Mouse (Mus musculus): ENCODE measurements around the gene Fgg. TPM values are rescaled to one million over a fixed set of nuclear protein-coding genes. Genes with fewer than 3 reads are reported as not detected.

The Fgg gene
- polyA plus RNA-seq, 1 experiment from 2014 or later = not detected

DNA sequence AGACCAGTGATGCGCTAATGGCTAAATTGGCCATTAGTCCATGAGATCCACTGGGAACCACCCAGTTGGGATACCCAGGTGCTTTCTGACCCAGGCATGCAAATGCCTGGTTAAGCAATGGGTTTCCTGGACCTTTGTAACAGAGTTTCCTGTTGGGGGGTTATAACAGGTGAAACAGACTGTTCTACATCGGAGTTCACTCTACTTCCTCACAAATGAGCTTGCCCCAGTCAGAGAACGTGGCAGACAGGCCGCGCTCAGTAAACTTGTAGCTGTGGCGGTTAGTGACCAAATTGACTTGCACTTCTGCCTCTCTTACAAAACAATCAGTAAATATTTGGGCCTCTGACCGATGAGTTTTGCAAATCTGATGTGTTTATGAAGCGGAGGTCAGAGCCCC is 4.5 kb upstream of the Fgg start:
- Histone ChIP-seq H3K4me3 (replicated peaks) (no peak overlapping the region), H3K4me2 (no peak overlapping the region), H3K9ac (replicated peaks) (no peak overlapping the region), H3K27me3 (replicated peaks) (no peaks in the 10 kb centered on the region), H3K36me3 (no peaks in the 10 kb centered on the region), H3K9me3 (replicated peaks) (no peaks in the 10 kb centered on the region), H3K27ac (replicated peaks) (no peak overlapping the region), H3K4me1 (peaks cover 5% of the 10 kb centered on the region; the same call in 1 of the 2 replicates)
- 93% methylated on average over 8 of the region's 8 CpGs for WGBS
- no peak for ATAC-seq (ENCODE audit: low FRiP score)

DNA sequence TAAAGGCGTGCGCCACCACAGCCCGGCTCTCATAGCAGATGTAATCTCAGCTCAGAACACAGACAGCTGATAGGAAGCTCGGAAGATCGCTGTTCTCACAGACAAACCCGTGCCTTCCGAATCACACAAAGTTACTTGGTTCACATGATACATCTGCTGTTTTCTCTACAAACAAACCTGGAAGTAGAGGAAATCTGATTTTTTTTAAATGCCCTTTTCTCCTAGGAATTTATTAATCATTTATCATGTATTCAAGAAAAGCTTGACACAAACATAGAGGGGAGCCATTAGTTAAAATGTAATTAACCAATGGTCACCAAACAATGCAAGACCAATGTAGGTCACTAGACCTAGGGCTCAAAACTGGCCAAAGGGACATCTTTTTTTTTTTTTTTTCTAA is 2.7 kb upstream of the Fgg start:
- Histone ChIP-seq H3K27ac (replicated peaks) (no peak overlapping the region), H3K4me1 (no peaks in the 10 kb centered on the region), H3K4me2 (no peak overlapping the region), H3K4me3 (replicated peaks) (no peak overlapping the region), H3K9ac (replicated peaks) (no peak overlapping the region), H3K27me3 (replicated peaks) (no peaks in the 10 kb centered on the region), H3K36me3 (no peaks in the 10 kb centered on the region), H3K9me3 (replicated peaks) (no peaks in the 10 kb centered on the region)
- 94% methylated on average over 7 of the region's 7 CpGs for WGBS
- ATAC-seq (ENCODE audit: low FRiP score) = no peak

DNA sequence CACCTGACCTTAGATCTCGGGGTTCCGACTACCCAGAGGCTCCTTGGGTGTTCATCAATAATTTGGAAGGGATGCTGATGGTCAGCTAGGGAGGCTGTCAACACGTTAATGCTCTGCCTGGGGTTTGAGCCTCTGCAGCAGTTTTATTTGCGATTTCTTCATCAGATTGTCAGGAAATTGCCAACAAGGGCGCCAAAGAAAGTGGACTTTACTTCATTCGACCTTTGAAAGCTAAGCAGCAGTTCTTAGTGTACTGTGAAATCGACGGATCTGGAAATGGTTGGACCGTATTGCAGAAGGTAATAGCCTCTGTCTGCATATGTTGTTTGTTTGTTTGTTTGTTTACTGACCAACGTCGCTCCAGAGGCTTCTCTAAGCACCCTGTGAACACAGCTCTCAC is 2.8 kb downstream of the Fgg start:
- H3K36me3 ChIP-seq = no peaks in the 10 kb centered on the region
- WGBS = 84% methylated on average over 11 of the region's 11 CpGs
- H3K9ac ChIP-seq (replicated peaks) = no peak overlapping the region
- no peaks in the 10 kb centered on the region for H3K27me3 ChIP-seq (replicated peaks)
- H3K4me3 ChIP-seq (replicated peaks) = no peak overlapping the region
- no peaks in the 10 kb centered on the region for H3K4me1 ChIP-seq
- no peak for ATAC-seq (ENCODE audit: low FRiP score)
- H3K27ac ChIP-seq (replicated peaks) = no peak overlapping the region
- H3K9me3 ChIP-seq (replicated peaks) = no peaks in the 10 kb centered on the region
- H3K4me2 ChIP-seq = no peak overlapping the region

DNA sequence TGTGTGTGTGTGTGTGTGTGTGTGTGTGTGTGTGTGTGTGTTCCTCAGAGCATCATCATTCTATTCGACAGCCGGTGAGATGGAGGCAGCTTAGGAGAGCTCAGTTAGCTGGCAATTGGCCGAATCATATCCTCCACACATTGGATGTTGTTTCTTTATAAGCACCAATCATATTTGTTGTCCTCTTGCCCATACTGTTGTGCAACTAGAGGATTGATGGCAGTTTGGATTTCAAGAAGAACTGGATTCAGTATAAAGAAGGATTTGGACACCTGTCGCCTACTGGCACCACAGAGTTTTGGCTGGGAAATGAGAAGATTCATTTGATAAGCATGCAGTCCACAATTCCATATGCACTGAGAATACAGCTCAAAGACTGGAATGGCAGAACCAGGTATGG is 3.6 kb downstream of the Fgg start:
- ATAC-seq (ENCODE audit: low FRiP score) = no peak
- no peaks in the 10 kb centered on the region for H3K36me3 ChIP-seq
- H3K27ac ChIP-seq (replicated peaks) = no peak overlapping the region
- no peaks in the 10 kb centered on the region for H3K9me3 ChIP-seq (replicated peaks)
- no peak overlapping the region for H3K9ac ChIP-seq (replicated peaks)
- WGBS = 86% methylated on average over 4 of the region's 4 CpGs
- H3K27me3 ChIP-seq (replicated peaks) = no peaks in the 10 kb centered on the region
- H3K4me3 ChIP-seq (replicated peaks) = no peak overlapping the region
- no peak overlapping the region for H3K4me2 ChIP-seq
- H3K4me1 ChIP-seq = no peaks in the 10 kb centered on the region

DNA sequence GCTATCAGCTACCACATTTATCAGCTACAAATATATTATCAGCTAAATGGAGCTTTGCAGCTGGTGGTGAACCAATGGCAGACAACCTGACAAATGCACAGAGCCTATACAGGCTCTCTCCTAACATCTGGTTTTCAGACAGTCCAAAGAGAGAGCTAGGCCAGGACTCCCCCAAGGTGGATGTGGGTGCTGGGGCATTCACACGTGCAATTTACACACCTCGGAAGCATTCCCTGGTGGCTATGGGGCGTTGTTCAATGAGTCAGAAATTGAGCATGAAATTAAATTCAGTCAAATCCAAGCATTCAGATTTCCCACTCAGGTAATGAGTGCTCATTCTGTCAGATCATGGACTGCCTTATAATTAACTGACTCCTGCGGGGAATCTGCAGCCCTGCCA is 4.0 kb downstream of the Fgg start:
- Histone ChIP-seq H3K9ac (replicated peaks) (no peak overlapping the region), H3K4me3 (replicated peaks) (no peak overlapping the region), H3K4me1 (no peaks in the 10 kb centered on the region), H3K27ac (replicated peaks) (no peak overlapping the region), H3K36me3 (no peaks in the 10 kb centered on the region), H3K4me2 (no peak overlapping the region), H3K9me3 (replicated peaks) (no peaks in the 10 kb centered on the region), H3K27me3 (replicated peaks) (no peaks in the 10 kb centered on the region)
- 55% methylated on average over 4 of the region's 4 CpGs for WGBS
- no peak for ATAC-seq (ENCODE audit: low FRiP score)

DNA sequence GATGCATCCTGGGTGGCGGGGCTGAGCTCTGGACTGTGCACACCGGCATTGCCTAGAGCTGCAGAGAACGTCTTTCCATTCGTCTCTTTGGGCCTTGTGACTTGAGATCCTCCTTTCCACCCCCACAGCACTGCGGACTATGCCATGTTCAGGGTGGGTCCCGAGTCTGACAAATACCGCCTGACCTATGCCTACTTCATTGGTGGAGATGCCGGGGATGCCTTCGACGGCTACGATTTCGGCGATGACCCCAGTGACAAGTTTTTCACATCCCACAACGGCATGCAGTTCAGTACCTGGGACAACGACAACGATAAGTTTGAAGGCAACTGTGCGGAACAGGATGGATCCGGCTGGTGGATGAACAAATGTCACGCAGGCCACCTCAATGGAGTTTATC is 5.1 kb downstream of the Fgg start:
- Histone ChIP-seq H3K9me3 (replicated peaks) (no peaks in the 10 kb centered on the region), H3K9ac (replicated peaks) (no peak overlapping the region), H3K27me3 (replicated peaks) (no peaks in the 10 kb centered on the region), H3K4me3 (replicated peaks) (no peak overlapping the region), H3K4me2 (no peak overlapping the region), H3K4me1 (no peaks in the 10 kb centered on the region), H3K27ac (replicated peaks) (no peak overlapping the region), H3K36me3 (no peaks in the 10 kb centered on the region)
- no peak for ATAC-seq (ENCODE audit: low FRiP score)
- WGBS = 95% methylated on average over 19 of the region's 19 CpGs

DNA sequence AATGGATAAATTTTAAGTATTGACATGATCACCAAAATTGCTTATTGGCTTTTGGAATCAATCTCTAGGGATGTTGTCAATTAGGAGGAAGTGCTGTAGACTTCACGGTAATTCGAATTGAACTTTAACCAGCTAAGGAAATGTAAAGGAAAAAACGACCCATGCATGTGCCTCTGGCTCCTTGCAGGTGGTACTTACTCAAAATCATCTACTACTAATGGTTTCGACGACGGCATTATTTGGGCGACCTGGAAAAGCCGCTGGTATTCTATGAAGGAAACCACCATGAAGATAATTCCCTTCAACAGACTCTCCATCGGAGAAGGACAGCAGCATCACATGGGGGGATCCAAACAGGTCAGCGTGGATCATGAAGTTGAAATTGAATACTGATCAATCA is 6.4 kb downstream of the Fgg start:
- H3K4me3 ChIP-seq (replicated peaks) = no peak overlapping the region
- no peaks in the 10 kb centered on the region for H3K9me3 ChIP-seq (replicated peaks)
- H3K27me3 ChIP-seq (replicated peaks) = no peaks in the 10 kb centered on the region
- WGBS = 88% methylated on average over 10 of the region's 10 CpGs
- ATAC-seq (ENCODE audit: low FRiP score) = no peak
- no peaks in the 10 kb centered on the region for H3K36me3 ChIP-seq
- no peaks in the 10 kb centered on the region for H3K4me1 ChIP-seq
- H3K9ac ChIP-seq (replicated peaks) = no peak overlapping the region
- no peak overlapping the region for H3K27ac ChIP-seq (replicated peaks)
- no peak overlapping the region for H3K4me2 ChIP-seq

DNA sequence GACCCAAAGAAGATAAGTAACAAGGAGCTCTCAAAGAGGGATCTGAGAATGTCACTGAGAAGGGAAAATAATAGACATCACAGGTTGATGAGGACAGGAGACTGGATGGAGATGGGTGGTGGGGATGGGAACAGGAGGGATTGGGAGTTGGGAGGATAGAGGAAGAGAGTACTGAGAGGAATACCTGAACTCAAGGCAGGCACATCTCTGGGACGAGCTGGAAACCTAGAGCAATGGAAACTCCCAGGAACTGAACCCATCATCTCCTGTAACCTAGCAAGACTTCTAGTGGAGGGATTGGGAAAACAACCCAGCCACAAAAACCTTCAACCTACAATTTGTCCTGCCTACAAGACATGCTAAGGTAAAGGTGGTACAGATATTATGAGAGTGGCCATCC is 8.7 kb downstream of the Fgg start:
- H3K4me1 ChIP-seq = no peaks in the 10 kb centered on the region
- no peak overlapping the region for H3K9ac ChIP-seq (replicated peaks)
- WGBS = 95% methylated on average over 1 of the region's 1 CpGs
- H3K4me3 ChIP-seq (replicated peaks) = no peak overlapping the region
- no peak overlapping the region for H3K27ac ChIP-seq (replicated peaks)
- no peak for ATAC-seq (ENCODE audit: low FRiP score)
- H3K4me2 ChIP-seq = no peak overlapping the region
- no peaks in the 10 kb centered on the region for H3K9me3 ChIP-seq (replicated peaks)
- no peaks in the 10 kb centered on the region for H3K27me3 ChIP-seq (replicated peaks)
- no peaks in the 10 kb centered on the region for H3K36me3 ChIP-seq

DNA sequence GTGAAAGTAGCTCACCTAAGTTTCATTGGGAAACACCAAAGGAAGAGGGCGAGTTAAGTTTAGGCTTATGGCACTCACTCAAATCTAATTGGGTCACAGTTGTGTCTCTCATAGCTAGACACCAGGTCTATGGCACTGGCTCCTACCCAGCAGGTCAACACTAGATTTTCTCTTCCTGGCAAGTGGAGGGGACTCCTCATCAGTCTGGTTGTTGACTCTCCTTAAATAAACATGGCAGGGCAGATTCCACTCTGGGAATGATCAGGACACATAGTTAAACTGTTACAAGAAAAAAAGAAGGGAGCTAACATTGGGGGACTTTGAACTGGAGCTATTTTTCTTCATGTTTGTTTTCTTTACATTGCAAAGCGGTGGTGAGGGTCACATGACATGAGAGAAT is 12.9 kb downstream of the Fgg start:
- 79% methylated on average over 2 of the region's 2 CpGs for WGBS
- Histone ChIP-seq H3K36me3 (no peaks in the 10 kb centered on the region), H3K27me3 (replicated peaks) (no peaks in the 10 kb centered on the region), H3K9me3 (replicated peaks) (no peaks in the 10 kb centered on the region), H3K4me2 (no peak overlapping the region), H3K4me3 (replicated peaks) (no peak overlapping the region), H3K4me1 (no peaks in the 10 kb centered on the region), H3K9ac (replicated peaks) (no peak overlapping the region), H3K27ac (replicated peaks) (no peak overlapping the region)
- ATAC-seq (ENCODE audit: low FRiP score) = no peak

DNA sequence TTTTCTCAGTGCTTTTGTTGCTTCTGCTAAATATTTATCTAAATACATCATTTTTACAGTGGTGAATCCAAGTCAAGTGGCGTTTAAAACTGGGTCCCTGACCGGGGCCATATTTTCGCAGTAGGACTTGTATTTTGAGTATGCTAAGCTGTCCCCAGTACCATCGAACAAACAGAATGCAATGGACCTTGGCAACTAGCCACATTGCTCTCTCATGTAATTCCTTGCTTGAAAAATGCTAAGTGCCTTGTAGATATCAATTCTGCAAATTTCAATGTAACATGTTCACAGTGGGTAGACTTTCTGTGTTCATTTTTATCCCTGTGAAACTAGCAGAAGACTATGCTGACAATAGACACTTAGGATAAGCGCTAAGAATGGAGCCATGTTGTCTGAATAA is 13.7 kb downstream of the Fgg start:
- H3K36me3 ChIP-seq = no peaks in the 10 kb centered on the region
- H3K4me3 ChIP-seq (replicated peaks) = no peak overlapping the region
- H3K4me2 ChIP-seq = no peak overlapping the region
- no peak overlapping the region for H3K9ac ChIP-seq (replicated peaks)
- H3K27me3 ChIP-seq (replicated peaks) = no peaks in the 10 kb centered on the region
- WGBS = 93% methylated on average over 5 of the region's 5 CpGs
- no peaks in the 10 kb centered on the region for H3K9me3 ChIP-seq (replicated peaks)
- ATAC-seq (ENCODE audit: low FRiP score) = no peak
- no peaks in the 10 kb centered on the region for H3K4me1 ChIP-seq
- H3K27ac ChIP-seq (replicated peaks) = no peak overlapping the region

DNA sequence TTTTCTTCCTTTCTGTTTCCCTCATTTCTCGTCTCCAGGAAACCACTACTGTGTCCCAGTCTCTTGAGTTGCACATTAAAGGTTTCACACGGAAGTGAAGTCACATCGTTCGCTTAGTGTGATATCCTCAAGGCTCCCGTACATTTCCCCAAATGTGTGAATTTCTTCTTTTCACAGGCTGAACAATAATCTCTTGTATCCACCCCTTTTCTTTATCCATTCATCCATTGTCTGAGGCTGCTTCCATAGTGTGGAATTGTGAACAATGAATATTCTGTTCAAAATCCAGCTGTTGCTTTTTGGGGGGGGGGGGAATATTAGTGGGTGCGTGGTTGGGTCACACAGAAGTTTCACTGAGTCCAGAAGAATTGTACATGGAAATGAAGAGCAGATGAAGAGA is 17.5 kb downstream of the Fgg start:
- no peaks in the 10 kb centered on the region for H3K9me3 ChIP-seq (replicated peaks)
- no peak overlapping the region for H3K4me2 ChIP-seq
- H3K27me3 ChIP-seq (replicated peaks) = no peaks in the 10 kb centered on the region
- H3K4me3 ChIP-seq (replicated peaks) = no peak overlapping the region
- no peaks in the 10 kb centered on the region for H3K36me3 ChIP-seq
- no peaks in the 10 kb centered on the region for H3K4me1 ChIP-seq
- H3K27ac ChIP-seq (replicated peaks) = no peak overlapping the region
- ATAC-seq (ENCODE audit: low FRiP score) = no peak
- WGBS = 65% methylated on average over 6 of the region's 6 CpGs
- no peak overlapping the region for H3K9ac ChIP-seq (replicated peaks)

DNA sequence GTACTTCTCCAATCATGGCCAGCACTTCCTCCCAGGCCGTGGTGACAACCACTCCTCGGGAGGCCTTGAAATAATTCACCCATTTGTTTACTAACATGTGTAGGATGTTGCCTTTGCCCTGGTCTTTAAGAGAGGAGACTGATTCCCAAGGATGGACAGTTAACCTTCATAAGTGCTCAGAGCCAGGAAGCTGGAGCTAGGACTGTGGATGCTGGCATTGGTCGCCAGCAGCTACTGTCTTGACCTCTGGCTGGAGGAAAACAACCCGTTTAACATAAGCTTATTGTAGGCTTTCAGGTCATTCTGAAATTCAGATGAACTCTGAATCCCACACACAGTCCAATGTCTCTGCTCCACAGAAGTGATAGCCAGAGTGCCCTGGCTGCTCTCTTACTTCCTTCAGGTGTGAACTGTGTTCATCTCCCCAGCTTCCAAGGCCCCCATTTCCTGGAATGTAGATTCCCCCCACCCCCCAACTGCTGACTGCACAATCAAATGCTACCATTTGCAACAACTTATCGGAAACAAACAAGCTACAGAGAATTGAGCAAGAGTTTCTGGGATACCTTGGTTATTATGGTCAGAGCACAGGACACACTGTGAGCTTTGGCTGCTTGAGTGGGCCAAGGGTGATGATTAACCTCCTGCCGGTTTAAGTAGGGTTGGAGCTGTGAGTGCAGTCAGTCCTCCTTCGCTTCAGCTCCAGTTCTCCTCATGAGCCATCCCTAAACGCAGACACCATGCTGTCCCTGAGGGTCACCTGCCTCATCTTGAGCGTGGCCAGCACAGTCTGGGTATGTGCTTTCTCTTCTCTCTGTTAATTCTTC is 18.2 kb downstream of the Fgg start, which contains the start of gene Fga:
Gene Fga, plus strand, starts transcription at position 602 of the 827 bp plus-strand sequence.
- WGBS = 83% methylated on average over 9 of the region's 9 CpGs

More for the DNA sequence above, 18.2 kb downstream of the Fgg start, which contains the start of gene Fga:
- Histone ChIP-seq H3K9ac (replicated peaks) (no peak within 1 kb of the TSS), H3K9me3 (replicated peaks) (no peaks in the 10 kb centered on the region), H3K36me3 (no peaks in the 10 kb centered on the region), H3K27ac (replicated peaks) (no peak within 1 kb of the TSS), H3K4me2 (no peak within 1 kb of the TSS), H3K4me3 (replicated peaks) (no peak within 1 kb of the TSS), H3K4me1 (no peaks in the 10 kb centered on the region), H3K27me3 (replicated peaks) (no peaks in the 10 kb centered on the region)
- no peak for ATAC-seq (ENCODE audit: low FRiP score)
